Mouse (Mus musculus): ENCODE measurements around the gene Olfr558.
A peak's percentile ranks its signal among the peaks of the same experiment; 100 is the strongest.

Gene Olfr558

DNA sequence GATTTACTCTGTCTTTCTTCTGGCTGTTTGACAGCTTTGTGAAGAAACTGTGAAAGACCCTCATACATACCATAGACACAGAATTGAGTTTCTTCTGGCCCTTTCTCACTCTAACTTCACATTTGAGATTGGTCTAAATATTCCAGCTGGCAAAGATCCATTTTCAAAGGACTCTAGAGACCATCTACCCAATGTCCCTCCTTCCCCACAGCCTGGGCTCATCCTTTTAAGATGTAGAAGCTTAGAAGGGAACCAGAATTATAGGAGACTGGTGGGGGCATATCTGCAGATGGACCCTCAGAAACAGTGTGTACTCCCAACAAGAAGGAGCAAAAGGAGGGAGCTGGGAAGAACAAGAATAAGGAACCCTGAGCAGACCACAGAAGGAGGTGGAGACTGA, at the start of gene Olfr558:
TSS of gene Olfr558 (plus strand) at position 301 of the 400 bp plus-strand sequence.
- Histone ChIP-seq H3K36me3 (ENCODE audit: control insufficient read depth, insufficient read depth, low read length, poor library complexity, severe bottlenecking) (no peaks in the 10 kb centered on the region), H3K27me3 (ENCODE audit: control insufficient read depth, insufficient read depth, low read length, poor library complexity, severe bottlenecking) (no peaks in the 10 kb centered on the region)
- DNase-seq (ENCODE audit: low read depth, low spot score): no peak

DNA sequence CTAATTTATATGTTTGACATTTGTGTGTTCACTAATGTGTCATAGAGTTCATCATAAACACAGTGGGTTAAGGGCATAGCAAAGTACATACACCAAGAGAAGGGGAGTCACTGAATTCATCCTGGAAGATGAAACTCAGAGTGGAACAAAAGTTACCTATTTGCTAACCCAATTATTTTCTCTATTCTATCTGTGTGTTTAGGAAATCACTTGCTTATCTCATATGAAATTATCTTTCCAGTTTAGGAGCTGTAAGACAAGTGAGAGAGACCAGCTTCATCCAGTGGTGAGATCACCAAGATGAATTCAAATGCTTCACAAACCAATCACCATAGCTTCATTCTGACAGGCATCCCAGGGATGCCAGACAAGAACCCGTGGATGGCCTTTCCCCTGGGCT, 43.5 kb upstream of the Olfr558 start, which contains the start of gene Olfr555:
TSS of gene Olfr555 (plus strand) at position 301 of the 400 bp plus-strand sequence.
- no peak for DNase-seq (ENCODE audit: low read depth, low spot score)
- Histone ChIP-seq H3K27me3 (ENCODE audit: control insufficient read depth, insufficient read depth, low read length, poor library complexity, severe bottlenecking) (no peaks in the 10 kb centered on the region), H3K36me3 (ENCODE audit: control insufficient read depth, insufficient read depth, low read length, poor library complexity, severe bottlenecking) (no peaks in the 10 kb centered on the region)

DNA sequence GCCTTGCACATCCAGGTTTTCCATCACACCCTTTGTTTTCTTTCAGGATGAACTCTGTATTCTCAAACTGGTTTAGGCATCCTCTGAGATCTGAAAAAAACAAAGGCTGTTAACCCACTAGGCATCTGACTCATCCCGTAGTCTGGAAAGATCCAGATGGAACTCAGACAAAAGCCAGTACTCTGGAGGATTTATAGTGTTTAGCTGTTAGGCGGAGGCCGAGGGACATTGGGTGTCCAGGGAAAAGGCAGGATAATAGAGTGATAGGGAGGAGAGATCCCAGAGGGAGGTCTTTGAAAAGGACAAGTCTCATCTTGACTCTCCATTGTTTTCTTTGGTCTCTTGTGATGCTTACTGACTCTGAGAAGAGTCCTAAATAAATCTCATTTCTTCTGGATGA, 37.4 kb upstream of the Olfr558 start, which contains the start of gene Olfr556:
TSS of gene Olfr556 (plus strand) at position 301 of the 400 bp plus-strand sequence.
- no peaks in the 10 kb centered on the region for H3K36me3 ChIP-seq (ENCODE audit: control insufficient read depth, insufficient read depth, low read length, poor library complexity, severe bottlenecking)
- no peak for DNase-seq (ENCODE audit: low read depth, low spot score)
- no peaks in the 10 kb centered on the region for H3K27me3 ChIP-seq (ENCODE audit: control insufficient read depth, insufficient read depth, low read length, poor library complexity, severe bottlenecking)

DNA sequence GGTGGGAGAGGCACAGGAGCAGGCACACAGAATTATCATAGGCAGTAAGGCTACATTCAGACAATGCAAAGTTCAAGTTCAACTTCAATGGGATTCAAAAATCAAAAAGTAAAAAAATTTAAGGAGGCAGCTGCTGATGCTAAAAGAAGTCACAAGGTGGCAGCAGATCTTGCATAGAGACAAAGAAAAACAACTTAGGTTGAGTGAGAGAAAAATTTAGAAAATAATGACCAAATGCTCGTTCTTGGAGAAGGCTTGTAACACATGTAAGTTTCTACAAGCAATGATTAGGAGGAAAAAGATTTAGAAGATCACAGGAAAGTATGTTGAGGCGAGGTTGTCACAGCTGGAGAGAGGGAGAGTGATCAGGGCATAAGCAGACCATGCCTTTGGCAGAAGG, 36.6 kb upstream of the Olfr558 start:
- DNase-seq (ENCODE audit: low read depth, low spot score): peak; percentile 11
- Histone ChIP-seq H3K27me3 (ENCODE audit: control insufficient read depth, insufficient read depth, low read length, poor library complexity, severe bottlenecking) (no peaks in the 10 kb centered on the region), H3K36me3 (ENCODE audit: control insufficient read depth, insufficient read depth, low read length, poor library complexity, severe bottlenecking) (no peaks in the 10 kb centered on the region)

DNA sequence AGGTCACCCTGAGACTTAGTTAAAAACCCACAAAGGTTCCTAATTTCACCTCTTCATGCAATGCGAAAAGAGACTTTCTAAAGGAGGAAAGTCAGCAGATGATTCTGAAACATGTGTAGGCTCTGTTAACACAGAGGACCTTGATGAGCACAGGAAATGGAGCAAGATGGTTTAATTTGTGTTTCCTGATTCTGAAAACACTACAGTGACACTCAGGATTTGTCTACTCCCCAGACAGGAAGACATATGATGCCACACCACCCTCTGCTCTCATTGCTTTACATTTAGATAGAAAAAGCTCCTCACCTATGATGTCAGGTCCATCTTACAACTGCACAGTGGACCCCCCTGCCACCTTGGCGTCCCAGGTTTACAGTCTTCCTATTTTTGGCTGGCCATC, 25.8 kb upstream of the Olfr558 start:
- DNase-seq (ENCODE audit: low read depth, low spot score): no peak
- H3K27me3 ChIP-seq (ENCODE audit: control insufficient read depth, insufficient read depth, low read length, poor library complexity, severe bottlenecking): no peaks in the 10 kb centered on the region
- peaks cover 1% of the 10 kb centered on the region; the same call in 1 of the 2 replicates for H3K36me3 ChIP-seq (ENCODE audit: control insufficient read depth, insufficient read depth, low read length, poor library complexity, severe bottlenecking)

DNA sequence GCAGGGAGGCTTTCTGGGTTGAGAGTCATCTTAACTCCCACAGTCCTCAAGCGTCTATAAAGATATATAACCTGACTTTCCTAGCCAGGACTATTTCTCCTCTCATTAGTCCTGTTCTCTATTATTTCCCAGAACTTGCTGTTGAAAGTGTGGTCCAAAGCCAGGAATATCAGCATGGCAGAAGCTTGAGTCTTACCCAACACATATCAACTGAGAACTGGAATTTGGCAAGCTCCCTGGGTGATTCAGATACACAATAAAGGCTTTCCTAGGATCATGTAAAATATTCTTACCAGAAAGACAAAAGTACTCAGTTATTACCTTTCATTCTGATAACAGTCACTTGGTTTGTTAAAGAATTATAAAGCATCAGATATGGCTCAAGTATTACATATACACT, 20.1 kb upstream of the Olfr558 start:
- peaks cover 1% of the 10 kb centered on the region; the same call in 1 of the 2 replicates for H3K36me3 ChIP-seq (ENCODE audit: control insufficient read depth, insufficient read depth, low read length, poor library complexity, severe bottlenecking)
- H3K27me3 ChIP-seq (ENCODE audit: control insufficient read depth, insufficient read depth, low read length, poor library complexity, severe bottlenecking): no peaks in the 10 kb centered on the region
- DNase-seq (ENCODE audit: low read depth, low spot score): no peak

DNA sequence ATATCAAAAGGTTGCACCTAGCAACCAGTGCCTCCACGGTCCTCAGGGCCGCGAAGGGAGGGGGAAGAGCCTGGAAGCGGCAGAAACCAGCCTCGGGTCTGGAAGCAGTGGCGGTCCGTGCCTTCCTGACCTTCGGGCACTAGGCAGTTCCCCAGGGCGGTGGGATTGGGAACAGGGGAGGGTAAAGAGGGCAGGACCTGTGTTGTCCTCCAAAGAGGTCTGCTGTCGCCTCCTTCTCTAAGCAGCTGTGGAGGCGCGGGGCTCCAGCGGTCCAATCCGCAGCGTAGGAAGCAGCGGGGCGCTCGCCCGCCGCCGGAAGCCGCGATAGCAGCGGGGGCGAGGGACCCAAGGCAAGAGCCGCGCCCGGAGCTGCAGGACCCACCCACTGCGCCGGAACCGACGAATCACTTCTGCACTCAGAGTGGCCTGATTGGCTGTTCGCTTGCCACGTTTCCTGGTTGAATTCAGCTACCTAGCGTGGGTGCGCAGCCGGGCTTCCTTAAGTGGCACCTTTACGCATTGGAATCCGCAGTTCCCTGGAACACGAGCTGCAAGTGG, 15.0 kb upstream of the Olfr558 start, which contains the start of gene Trim68:
TSS of gene Trim68 (minus strand) at position 384 of the 558 bp plus-strand sequence.
- Histone ChIP-seq H3K36me3 (ENCODE audit: control insufficient read depth, insufficient read depth, low read length, poor library complexity, severe bottlenecking) (no peaks in the 10 kb centered on the region), H3K27me3 (ENCODE audit: control insufficient read depth, insufficient read depth, low read length, poor library complexity, severe bottlenecking) (no peaks in the 10 kb centered on the region)
- peak; percentile 90 for DNase-seq (ENCODE audit: low read depth, low spot score)

DNA sequence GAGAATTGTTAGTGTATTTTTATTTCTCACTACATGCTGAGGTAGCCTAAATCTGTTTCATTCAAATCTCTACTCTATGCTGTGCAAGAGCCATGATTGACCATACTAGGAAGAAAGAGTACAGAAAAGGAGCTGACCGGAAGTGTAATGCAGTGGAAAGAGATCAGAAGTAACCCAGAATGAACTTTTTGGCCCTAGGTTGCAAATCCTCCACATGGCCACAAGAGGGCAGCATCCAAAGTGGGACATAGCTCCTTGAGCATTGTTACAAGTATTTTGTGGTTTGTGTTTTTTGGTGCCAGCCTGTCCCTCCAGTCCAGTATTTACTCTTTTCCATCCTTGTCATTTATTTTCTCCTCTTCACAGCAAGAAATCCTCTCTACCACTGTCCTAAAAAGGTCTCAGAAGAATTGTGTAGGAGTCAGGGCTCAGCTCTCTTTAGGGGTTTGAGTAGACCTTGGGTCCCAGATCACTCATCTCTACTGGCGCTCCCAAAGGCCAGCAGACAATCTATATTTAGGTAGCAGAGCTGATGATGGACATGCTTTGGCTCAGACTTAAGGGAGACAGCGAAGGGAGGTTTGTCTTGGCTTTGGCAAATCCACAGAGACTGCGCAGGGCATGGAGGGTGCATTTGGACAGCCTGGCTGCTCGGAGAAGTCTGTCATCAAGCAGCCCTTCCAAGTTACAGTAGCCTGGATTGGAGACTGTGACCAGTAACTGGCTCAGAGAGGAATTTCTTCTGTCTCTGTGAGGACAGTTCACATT, 6.5 kb upstream of the Olfr558 start, which contains the start of gene Olfr557:
TSS of gene Olfr557 (plus strand) at position 553 of the 768 bp plus-strand sequence.
- Histone ChIP-seq H3K27me3 (ENCODE audit: control insufficient read depth, insufficient read depth, low read length, poor library complexity, severe bottlenecking) (no peaks in the 10 kb centered on the region), H3K36me3 (ENCODE audit: control insufficient read depth, insufficient read depth, low read length, poor library complexity, severe bottlenecking) (no peaks in the 10 kb centered on the region)
- peak; percentile 71 for DNase-seq (ENCODE audit: low read depth, low spot score)

DNA sequence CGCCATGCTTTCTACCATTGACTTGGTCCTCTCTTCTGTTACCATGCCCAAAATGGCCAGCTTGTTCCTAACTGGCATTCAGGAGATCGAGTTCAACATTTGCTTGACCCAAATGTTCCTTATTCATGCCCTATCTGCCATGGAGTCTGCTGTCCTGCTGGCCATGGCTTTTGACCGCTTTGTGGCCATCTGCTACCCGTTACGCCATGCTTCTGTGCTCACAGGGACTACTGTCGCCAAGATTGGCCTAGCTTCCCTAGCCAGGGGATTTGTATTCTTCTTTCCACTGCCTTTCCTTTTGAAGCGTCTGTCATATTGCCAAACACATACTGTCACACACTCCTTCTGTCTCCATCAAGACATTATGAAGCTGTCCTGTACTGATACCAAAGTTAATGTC, 3.6 kb upstream of the Olfr558 start:
- H3K27me3 ChIP-seq (ENCODE audit: control insufficient read depth, insufficient read depth, low read length, poor library complexity, severe bottlenecking): no peaks in the 10 kb centered on the region
- H3K36me3 ChIP-seq (ENCODE audit: control insufficient read depth, insufficient read depth, low read length, poor library complexity, severe bottlenecking): no peaks in the 10 kb centered on the region
- DNase-seq (ENCODE audit: low read depth, low spot score): no peak

DNA sequence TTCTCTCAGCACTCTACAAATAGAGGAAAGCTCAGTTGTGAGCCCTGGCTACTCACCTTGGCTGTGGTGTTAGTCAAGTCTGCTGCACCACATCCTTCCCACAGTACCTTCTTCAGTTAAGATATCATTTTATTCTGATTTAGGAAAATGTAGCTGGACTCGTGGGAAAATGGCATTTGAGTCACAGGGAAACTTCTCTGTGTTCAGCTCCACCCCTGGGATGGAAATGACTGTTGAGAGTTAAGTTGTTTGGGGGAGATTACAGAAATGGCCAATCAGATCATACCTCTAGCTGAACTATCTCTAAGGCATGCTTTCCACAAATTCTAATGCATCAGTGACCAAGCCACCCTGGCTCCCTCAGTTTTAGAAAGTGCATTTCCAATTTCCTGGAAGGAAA, 17.0 kb downstream of the Olfr558 start, which contains the start of gene Olfr33:
TSS of gene Olfr33 (minus strand) at position 101 of the 400 bp plus-strand sequence.
- Histone ChIP-seq H3K36me3 (ENCODE audit: control insufficient read depth, insufficient read depth, low read length, poor library complexity, severe bottlenecking) (no peaks in the 10 kb centered on the region), H3K27me3 (ENCODE audit: control insufficient read depth, insufficient read depth, low read length, poor library complexity, severe bottlenecking) (no peaks in the 10 kb centered on the region)
- DNase-seq (ENCODE audit: low read depth, low spot score): no peak

DNA sequence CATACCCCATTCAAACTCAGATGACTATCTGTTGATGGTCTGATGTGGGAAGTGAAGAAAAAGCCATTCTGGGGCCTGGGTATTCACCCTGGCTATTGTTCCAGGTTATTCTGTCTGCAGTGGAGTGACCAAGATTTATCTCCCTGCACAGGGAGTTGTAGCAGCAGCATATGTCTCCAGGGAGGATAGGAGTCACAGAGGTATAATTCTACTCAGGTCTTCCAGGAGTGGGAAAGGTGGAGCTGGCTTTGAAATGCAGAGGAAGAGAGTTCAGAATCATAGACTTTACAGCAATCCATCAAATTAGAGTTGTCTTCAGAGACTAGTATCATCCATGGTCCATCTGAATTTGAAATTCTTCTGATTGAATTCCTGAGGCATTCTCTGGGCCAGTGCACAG, 25.4 kb downstream of the Olfr558 start, which contains the start of gene Olfr559:
TSS of gene Olfr559 (minus strand) at position 101 of the 400 bp plus-strand sequence.
- H3K27me3 ChIP-seq (ENCODE audit: control insufficient read depth, insufficient read depth, low read length, poor library complexity, severe bottlenecking): no peaks in the 10 kb centered on the region
- no peak for DNase-seq (ENCODE audit: low read depth, low spot score)
- H3K36me3 ChIP-seq (ENCODE audit: control insufficient read depth, insufficient read depth, low read length, poor library complexity, severe bottlenecking): no peaks in the 10 kb centered on the region

DNA sequence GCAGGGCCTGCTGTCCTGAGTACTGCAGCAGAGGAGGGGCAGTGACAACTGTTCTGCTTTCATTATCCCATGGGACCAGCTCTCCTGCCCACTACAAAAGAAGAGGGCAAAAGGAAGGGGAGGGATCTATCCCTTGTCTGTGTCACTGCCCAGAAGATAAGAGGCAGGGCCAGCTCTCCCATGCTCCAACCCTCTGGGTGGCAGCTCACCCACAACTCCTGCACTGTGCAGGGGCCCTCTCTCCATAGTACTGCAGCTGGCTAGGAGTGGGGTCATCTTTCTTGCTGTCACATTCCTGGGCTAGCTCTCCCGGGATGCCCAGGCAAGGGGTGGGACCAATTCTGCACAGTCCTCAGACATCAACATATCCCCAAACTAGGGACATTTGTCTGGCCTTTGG, 31.8 kb downstream of the Olfr558 start:
- Histone ChIP-seq H3K36me3 (ENCODE audit: control insufficient read depth, insufficient read depth, low read length, poor library complexity, severe bottlenecking) (no peaks in the 10 kb centered on the region), H3K27me3 (ENCODE audit: control insufficient read depth, insufficient read depth, low read length, poor library complexity, severe bottlenecking) (no peaks in the 10 kb centered on the region)
- DNase-seq (ENCODE audit: low read depth, low spot score): no peak

DNA sequence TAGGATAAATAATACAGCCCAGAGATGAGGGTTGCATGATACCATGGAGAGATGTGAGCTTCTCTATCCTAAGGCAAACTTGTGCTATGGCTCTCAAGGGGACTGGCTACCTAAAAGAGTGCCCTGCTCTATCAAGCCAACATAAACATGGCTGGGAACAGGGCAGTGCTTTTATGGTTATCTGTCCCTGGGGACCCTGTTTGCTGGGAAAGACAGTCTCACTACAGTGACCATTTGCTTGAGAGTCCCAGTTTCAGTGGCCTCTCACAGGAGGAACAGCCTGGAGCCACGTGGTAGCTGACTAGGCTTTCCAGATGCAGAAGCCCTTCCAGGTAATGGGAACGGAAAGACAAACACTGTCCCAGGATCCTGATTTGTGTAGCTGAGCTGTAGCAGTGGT, 35.7 kb downstream of the Olfr558 start:
- no peaks in the 10 kb centered on the region for H3K27me3 ChIP-seq (ENCODE audit: control insufficient read depth, insufficient read depth, low read length, poor library complexity, severe bottlenecking)
- no peak for DNase-seq (ENCODE audit: low read depth, low spot score)
- H3K36me3 ChIP-seq (ENCODE audit: control insufficient read depth, insufficient read depth, low read length, poor library complexity, severe bottlenecking): no peaks in the 10 kb centered on the region

DNA sequence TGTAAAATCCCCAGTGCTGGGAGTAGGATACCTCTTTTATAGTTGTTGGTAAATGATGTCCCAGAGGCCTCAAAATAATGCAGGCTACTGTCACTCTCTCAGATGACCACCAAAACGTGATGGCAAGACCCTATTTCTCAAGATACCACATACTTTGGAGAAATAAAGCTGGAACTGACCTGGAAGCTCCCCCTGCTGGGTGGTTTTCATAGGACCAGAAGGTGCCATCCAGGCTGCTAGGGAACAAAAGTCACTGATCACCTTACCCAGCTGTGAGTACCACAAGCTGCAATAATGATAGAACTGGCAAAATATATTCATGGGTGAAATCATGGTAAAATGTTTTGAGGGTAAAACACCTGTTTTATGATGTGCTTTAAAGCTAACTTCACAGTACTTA, 50.1 kb downstream of the Olfr558 start:
- Histone ChIP-seq H3K36me3 (ENCODE audit: control insufficient read depth, insufficient read depth, low read length, poor library complexity, severe bottlenecking) (no peaks in the 10 kb centered on the region), H3K27me3 (ENCODE audit: control insufficient read depth, insufficient read depth, low read length, poor library complexity, severe bottlenecking) (no peaks in the 10 kb centered on the region)
- DNase-seq (ENCODE audit: low read depth, low spot score): peak; percentile 5

DNA sequence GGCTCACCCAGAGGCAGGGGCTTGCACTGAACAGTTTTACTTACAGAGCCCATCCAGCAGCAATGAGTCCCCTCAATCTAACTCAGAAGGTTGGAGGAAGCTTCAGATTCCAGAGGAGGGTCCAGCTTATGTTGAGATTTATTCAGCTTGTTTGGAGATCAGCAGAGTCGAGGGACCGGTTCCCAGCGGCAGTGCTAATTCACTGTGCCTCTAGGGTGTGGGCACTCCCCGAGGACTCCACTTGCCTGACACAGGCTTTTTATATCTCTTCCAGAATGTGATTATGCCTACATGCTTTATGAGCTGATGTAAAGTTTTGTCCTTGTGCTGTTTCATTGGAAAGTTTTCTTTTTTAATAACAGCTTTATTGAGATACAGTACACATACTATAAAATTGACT, 57.3 kb downstream of the Olfr558 start, which contains the start of the genes Olfr560 and Olfr78:
TSS of gene Olfr560 (minus strand) at position 101 of the 400 bp plus-strand sequence.
TSS of gene Olfr78 (minus strand) at position 206 of the 400 bp plus-strand sequence.
- DNase-seq (ENCODE audit: low read depth, low spot score): no peak
- H3K27me3 ChIP-seq (ENCODE audit: control insufficient read depth, insufficient read depth, low read length, poor library complexity, severe bottlenecking): no peaks in the 10 kb centered on the region
- no peaks in the 10 kb centered on the region for H3K36me3 ChIP-seq (ENCODE audit: control insufficient read depth, insufficient read depth, low read length, poor library complexity, severe bottlenecking)

Data from splenic B cell, adult 2 months (primary cell).